Mouse (Mus musculus): ENCODE data around the gene Naa40.

Naa40 gene

DNA sequence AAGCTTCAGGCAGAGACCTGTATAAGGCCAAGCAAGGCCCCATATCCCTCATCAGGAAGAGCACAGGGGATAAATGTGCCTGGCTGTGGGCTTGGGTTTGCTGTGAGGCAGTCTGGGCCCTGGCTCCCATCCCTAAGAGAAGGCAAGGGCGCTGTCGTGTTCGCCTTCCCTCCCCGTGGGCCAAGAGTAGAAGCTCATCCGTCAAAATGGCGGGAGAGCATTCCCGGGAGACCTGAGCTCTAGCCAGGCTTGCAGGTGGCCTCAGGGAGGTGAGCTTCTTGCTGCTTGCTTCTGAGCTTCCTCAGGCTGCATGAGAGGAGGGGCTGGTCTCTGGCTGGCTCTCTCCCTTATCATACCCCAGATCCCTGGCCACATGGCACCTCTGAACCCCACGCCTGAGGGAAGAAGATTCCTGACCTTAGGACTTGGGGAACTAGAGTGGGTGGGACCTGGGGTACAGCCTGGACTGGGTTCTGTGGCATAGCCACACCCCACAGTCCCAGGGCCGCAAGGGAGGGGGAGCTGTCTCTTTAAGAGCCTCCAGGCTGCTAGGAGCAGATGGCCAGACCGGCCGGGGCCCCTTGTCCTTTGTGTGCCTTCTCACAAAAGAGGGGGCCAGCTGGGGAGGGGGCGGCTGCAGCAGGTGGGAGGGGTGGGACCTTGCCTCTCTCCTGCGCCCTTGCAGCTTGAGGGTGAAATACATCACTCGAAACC, 24.7 kb upstream of the Naa40 start:
- DNase-seq, result peak; percentile 79 to 81

DNA sequence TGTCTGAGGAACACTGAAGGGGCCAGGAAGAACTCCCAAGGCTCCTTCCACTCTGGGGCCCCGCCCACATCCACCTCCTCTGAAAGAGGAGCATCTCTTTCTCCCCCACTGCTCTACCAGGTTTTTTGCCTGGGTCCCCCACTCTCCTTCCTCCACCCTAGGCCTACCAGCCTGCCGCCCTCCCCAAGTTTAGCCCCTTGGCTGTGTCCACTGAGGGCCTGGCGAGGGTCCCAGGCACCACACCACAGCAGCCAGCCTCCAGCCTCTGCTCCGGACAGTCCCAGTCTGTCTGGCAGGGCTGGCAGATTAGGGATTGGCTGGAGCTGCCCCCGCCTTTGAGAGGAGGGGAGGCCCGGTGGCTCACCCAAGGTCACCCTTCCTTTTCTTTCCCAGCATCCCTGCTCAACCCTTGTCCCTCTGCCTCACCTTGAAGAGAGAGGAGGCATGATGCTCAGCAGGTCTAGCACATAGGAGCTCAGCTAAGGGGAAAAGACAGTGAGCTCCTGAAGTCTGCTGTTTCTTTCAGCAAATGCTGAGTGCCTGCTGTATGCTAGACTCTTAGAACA, 23.9 kb upstream of the Naa40 start:
- DNase-seq, result peak; percentile 62 to 71

DNA sequence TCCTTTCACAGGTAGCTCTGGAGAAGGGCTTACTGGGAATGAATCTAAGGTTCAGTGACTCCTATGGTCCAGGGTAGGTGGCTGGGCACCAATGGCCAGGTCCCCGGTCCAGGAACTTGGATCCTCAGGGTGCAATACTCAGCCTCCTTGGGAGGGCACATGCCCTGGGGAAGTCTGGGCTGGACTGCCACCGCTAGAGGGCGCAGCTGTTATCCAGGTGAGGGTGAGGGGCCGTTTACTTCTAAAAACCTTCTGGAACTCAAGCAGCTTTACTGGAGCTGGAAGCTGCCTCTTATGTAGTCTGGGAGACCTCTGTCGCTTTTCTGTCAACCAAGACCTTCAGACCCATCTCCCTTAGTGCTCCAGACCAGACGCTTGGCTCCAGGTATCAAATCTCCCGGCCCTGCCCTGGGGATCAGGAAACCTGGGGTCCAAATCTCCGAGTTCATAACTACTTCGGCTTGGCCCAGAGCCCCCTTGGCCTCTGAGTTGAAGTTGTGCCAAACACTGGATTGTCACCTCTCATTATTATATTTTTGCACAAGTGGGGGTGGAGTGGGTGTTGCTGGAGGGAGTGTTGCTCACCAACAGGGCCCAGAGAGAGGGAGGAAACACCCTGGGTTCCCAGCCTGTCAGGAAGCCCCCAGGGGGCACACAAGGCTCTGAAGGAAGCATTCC, 23.2 kb upstream of the Naa40 start:
- DNase-seq, result peak; percentile 89 to 93

DNA sequence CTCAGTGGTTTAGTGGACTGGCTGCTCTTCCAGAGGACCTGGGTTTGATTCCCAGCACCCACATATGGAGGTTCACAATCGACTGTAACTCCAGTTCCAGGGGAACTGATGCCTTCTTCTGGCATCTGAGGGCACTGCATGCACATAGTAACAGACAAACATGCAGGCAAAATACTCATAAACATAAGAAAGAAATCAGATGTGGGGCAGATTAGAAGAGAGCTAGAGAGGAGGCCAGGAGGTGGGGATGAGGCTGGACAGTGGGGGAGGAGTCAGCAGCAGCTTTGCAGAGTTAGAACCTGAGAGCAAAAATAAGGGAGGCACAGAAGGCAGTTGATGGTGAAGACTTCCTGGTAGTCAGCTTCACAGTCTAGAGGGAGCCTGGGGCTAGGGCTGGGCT, 21.6 kb upstream of the Naa40 start:
- DNase-seq, result no peak

DNA sequence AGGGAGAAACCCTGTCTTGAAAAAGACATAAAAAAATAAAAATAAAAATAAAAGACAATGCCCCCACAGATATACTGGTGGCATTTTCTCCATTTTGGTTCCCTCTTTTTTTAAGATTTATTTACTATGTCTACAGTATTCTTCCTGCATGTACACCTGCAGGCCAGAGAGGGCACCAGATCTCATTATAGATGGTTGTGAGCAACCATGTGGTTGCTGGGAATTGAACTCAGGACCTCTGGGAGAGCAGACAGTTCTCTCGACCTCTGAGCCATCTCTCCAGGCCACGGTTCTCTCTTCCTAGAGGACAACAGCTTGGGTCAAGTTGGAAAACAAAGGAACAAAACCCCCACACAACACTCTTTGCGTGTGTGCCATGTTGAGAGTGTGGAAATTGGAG, 21.0 kb upstream of the Naa40 start:
- no peak for DNase-seq

DNA sequence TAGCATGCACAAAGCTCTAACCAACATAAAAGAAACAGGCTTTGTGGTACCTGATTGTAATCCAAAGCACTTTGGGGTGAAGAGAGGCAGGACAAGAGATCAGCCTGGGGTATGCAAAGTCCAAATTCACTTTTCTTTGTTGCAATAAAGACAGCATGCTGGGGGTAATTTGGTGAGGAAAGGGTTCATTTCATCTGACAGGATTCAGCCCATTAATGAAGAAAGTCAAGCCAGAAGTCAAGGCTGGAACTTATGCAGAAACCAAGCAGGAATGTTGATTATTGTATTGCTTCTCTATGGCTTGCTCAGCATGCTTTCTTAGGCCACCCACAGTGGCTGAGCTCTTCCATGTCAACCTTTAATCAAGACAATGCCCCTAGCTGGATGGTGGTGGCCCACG, 20.5 kb upstream of the Naa40 start:
- no peak for DNase-seq

DNA sequence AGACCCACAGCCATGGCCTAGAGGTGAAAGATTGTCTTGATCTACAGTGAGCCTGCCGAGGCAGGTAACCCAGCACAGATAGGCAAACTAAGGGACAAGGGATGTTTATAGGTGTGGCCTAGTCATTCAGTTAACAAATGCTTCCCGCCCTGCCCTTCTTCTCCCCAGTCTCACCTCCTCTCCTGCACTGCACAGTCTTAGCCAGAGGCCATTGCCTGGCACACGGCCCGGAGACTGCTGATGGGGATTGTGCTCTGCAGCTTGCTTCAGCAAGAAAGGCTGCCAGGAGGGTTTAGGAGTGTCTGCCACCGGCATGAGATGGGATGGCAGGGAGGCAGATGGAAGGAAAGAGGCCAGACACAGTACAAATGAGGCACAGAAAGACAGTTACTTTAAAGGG, 16.9 kb upstream of the Naa40 start:
- DNase-seq, result peak; percentile 84 to 88

DNA sequence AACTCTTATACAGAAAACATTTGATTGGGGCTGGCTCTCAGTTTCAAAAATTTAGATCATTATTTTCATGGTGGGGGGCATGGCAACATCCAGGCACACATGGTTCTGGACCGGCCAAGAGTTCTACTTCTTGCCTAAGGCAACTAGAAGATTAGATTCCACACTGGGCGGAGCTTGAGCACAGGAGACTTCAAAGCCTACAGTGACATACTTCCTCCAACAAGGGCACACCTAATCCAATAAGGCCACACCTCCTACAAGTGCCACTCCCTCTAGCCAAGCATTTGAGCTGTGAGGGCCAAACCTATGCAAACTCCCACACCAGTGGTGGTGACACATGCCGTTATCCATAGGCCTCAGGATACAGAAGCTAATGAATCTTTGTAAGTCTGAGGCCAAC, 5.0 kb upstream of the Naa40 start:
- DNase-seq, result no peak

DNA sequence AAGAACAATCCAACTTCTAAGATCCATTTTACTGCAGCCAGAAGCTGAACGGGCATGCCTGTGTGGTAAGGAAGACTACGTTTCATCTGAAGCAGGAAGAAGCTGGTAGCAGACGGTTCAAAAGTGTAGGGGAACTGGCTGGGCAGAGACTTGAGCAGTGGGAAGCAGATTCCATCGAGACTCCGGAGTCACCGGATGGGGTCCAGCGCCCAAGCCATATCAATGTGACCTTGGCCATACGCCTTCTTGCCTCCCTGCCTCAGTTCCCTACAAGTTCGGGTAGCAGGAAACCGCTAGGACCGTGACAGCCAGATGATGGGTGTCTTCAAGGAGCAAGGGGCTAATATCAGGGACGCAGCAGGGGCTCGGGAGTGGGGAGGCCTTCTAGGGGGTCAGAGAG, 692 bp downstream of the Naa40 start:
- DNase-seq, result peak; percentile 43 to 44

DNA sequence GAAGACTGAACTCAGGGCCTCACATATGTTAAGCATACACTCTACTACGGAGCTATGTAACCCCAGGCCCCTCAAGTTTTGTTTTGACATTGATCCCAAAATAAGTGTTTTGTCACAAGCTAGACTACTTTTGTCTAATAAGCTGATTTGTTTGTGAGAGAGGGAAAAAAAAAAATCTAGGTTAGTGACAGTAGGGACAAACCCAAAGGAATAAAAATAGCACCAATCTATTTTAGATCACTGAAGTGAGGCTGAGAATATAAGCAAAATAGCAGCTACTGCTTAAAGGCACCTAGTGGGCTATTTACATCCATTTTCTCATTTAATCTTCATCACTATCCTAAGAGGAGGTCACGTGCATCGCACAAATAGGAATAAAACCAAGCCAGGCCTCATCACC, 1.4 kb downstream of the Naa40 start:
- DNase-seq, result no peak

DNA sequence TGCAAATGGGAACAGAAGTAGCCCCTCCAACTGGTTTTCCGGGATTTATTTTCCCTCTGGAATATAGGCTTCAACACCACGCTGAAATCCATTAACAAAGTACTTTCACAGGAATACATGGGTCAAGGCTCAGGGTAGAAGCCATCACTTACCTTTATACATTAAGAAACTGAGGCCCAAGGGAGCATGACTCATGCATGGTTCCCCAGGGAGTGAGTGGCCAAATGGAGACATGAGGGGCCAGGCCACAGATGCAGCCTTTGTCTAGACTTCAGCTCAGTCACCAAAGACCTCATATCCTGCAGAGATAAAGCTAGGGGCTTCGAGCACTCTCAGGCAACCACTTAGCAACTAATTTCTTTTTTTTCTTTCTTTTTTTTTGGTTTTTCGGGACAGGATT, 4.2 kb downstream of the Naa40 start:
- no peak for DNase-seq

DNA sequence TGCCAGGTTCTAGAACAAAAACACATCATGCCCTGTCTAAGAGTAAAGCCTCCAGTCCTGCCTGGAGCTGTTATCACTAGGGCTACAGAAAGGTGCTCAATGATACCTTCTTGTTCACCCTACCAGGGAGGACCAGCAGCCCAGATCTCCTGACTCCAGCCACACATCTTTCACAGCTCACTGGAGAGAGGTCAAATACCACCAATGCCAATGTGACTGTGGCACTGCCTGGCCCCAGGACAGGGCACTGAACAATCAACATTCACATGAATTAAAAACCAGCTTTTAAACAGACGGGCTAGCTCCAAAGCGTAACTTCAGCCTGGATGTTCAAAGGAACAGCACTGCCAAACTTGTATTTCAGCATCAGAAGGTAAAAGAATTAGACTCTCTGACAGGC, 5.0 kb downstream of the Naa40 start:
- DNase-seq, result no peak

DNA sequence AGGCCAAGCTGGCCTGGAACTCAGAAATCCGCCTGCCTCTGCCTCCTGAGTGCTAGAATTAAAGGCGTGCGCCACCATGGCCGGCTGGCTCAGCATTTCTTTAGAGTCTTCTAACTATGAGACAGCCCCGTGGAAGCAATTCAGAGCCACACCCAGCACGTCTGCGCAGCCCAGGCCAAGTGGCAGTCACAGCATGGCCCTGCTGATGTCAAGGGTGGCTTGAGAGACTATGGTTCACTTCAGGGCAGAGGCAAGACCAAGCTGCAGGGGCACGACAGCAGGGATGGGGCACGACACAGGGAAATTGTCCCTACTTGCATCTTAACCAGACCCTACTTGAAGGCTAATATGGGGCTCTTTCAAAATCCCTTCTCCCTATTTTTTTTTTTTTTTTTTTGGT, 5.5 kb downstream of the Naa40 start:
- DNase-seq, result no peak

DNA sequence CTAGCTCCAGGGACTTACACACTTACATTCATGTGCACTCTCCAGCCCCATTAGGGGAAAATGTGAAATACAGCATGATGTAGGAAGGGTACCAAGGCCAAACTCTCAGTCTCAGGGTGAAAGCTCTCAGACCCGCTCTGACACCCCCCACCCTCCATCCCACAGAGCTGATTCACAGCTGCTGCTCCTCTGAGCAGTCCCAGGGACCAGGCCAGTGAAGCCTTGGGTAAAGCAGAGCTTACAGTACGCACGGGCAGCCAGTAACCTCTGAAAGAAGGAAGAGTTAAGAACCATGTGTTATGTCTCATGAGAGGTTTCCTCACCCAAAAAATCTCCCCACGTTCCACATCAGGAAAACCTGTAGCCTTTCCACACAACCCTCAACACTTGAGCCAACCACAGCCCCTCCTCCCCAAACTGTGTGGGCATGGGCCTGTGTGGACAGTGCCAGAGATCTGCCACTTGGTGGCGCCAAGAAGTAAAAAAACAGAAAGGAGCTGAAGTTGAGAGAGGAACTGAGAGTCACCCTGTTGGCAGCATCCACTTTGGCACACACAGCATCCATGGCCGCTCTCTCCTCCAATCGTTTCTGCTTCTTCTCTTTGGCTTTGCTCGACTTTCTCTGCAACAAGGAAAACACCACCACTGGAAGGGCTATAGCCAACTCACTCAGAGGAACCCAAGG, 6.3 kb downstream of the Naa40 start:
- DNase-seq, result peak; percentile 90 to 91

DNA sequence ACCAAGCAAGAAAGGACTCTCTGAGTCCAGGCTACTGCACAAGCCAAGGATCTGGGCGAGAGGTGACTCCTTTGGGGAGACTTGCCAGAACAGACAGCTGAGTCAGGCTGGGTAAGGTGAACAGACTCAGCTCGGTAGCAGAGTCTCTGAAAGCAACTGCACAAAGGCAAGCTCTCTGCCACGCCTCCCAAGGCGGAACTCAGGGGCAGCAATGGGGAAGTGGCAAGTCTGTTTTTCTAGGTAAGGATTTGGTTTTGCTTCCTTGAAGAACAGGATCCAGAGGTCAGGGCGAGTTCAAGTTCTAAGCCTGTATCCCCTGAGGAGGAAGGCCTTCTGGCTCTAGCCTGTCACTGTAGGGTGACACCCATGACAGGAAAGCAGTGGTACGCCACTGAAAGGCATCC, 14.5 kb downstream of the Naa40 start:
- no peak for DNase-seq

DNA sequence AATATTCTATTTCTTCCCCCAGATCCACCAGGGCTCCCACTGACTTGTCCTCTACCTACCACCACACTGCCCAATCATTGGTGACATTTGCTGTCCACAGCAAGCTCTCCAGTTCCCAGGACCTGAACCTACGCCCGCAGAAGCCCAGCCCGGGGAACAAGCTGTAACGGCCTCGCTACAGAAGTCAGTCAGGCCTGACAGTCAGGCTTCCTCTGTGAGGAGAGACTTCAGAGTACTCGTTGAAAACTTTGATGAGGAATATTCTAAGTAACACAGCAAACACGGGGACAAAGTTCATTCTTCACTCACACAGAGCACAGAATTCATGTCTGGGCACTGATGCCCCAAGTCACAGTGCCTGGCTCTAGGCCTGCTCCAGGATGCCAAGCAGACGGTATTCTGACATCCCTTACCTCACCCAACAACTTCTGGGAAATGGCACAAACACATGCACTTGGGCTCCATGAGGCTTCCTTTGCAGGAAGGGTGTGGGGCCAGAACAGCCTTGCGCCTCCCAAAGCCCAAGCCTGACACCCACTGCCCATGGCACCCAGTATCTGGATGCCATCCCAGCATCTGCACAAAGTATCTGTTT, 15.8 kb downstream of the Naa40 start:
- DNase-seq, result no peak

DNA sequence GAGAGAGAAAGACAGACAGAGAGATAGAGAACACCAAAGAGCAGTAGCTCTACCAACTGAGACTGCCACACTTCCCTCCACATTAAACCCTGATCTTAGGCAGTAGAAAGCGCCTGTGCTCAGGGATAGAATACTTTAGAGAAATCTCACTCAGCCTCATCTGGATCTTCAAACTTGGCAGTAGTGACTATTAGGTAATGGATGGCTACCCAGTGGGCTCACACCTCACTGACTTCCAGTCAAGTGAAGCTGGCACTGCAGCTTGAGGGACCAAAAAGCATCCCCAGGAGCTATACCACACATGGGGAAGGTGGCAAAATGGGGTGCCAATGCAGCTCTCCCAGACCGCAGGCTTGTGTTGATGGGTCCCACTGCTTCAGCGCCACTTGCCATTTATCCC, 16.7 kb downstream of the Naa40 start:
- no peak for DNase-seq

DNA sequence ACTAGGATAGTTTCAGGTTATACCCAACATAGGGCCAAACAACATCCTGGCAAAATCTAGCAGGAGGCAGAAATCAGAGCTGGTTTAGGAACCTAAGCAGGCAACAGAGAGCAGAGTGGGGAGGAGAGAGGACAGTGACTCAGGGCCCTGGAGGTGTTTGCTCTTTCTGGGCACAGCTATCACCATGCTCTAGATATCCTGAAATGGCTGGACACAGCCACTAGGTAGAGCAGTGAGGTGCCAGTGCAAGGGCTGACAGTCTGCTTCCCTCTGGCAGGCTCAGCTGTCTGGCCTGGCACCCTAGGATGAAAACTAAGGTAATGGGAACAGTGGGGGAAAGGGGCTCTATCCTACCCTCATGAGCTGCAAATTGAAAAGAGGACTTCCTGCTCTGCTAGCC, 17.5 kb downstream of the Naa40 start:
- DNase-seq, result no peak

DNA sequence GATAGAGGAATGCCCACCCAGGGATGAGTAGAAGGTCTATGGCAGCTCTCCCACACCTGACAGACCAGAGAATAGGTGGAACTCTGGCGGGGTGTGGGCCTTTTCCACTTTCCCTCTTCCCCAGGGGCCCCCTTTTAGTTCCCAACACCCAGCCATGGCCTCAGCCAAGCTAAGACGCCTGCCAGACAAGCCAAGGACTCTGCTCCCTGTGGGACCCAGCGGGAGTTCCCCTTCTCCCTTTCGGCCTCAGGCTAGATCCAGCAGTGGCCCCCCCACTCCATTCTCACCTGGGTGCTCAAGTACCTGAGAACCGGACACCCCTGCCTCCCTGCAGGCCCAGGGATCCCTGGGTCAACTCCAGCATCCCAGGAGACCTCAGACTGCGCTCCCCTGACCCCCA, 18.8 kb downstream of the Naa40 start:
- DNase-seq, result no peak

DNA sequence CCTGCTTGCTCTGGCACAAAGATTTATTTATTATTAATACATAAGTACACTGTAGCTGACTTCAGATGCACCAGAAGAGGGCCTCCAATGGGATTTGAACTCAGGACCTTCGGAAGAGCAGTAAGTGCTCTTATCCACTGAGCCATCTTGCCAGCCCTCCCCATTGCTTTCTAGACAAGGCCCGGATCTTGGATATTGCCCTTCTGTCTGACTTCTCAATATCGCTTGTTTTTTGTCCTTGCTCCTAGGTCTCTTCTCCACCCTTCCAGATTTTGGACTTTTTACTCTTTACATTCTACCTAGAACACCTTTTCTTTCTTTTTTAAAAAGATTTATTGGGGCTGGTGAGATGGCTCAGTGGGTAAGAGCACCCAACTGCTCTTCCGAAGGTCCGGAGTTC, 22.2 kb downstream of the Naa40 start:
- DNase-seq, result no peak

DNA sequence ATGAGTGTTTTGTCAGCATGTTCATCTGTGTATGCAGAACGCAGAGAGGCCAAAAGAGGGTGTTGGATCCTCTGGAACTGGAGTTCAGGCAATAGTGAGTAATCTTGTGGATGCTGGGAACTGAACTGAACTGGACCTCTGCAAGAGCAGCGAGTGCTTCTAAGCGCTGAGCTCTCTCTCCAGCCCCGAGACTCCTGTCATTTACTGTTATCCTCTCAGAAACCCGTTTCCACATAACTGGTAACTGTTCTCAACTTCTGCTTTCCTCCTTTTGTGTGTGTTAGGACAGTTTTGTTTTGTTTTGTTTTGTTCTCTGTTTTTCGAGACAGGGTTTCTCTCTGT, 23.1 kb downstream of the Naa40 start:
- DNase-seq, result no peak

DNA sequence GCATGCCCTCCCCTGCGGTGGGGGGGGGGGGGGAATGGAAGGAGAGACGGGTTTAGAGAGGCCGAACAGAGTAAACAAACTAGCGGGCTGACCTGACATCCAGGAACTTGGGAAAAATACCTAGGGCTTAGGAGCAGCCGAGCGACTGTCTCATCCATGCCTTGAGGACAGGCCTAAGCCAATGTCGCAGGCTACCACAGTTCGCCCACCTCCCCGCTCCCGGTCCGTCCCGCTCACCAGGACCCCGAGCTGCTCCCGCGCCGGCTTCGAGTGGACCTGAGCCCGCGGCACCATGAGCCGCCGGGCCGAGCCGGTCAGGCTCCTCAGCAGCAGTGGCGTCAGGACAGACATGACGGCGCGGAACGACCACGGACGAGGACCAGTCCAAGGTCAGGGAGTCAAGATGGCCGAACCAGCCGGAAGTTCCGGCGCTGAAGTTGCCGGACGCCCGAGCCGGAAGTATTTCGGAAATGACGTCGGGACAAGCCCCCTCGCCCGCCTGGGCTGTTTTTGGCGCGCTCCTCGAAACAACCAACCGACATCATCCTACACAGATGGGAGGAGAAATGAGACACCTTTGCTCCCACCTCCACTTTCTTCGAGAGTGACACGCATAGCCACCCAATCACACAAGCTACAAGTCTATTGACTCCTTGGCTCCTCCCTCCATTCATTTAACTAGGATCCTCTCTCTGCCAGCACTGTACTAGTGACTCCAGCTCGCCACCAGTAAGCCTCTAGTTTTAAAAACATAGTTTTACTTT, 23.6 kb downstream of the Naa40 start, which contains the start of gene Cox8a:
Cox8a (minus strand) TSS at position 455 of the 764 bp plus-strand sequence.
- peak; percentile 97 to 98 for DNase-seq

DNA sequence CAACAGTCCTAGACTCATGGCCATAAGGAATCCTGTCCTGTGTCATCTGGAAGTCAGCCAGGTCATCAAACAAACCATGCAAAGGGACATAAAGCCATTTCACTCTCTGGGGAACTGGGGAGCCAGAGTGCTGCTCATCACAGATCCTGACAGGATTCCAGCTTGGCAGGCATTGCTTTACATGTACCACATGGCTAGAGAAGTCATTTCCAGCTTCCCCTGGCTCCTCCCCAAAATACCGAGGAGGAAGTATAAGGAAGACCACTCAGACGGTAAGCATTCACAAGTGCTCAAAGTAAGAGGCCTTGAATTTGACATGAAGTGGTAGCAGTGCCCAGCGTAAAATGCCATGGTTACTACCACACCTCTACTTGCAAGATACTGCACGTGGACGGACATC, 26.5 kb downstream of the Naa40 start:
- DNase-seq, result peak; percentile 77 to 79

Measured in cerebellum, postnatal 14 days (tissue).